Mouse (Mus musculus): ENCODE results near the gene Wwox. TPM values are rescaled to one million over a fixed set of nuclear protein-coding genes. Genes with fewer than 3 reads are reported as not detected.

Wwox gene
- total and polyA plus RNA-seq, 3 experiments, result 7.8 to 11.5 (median 9.1) TPM

DNA sequence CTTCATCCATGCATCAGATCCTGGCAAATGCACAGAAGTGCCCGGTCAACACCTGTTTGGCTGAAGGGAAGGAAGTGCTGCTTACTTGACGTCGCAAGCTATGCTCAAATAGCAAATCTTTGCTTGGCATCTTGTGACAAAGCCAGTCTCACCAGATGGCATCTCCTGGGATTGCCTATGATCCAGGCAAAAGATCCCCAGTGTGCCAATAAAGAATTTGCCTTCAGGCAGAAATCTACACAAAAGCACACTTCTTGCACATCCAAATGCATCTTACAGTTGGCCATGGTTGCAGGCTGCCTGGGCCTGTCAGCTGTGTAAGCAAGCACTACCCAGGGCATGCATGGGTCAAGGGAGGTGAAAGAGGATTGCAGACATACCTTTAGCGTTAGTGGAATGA lies 773.7 kb downstream of the Wwox start:
- Histone ChIP-seq H3K36me3 (replicated peaks in 1 of 2; ENCODE audit: control insufficient read depth in 1 of 2, insufficient read depth in 1 of 2, low read length in 1 of 2) (no peaks in the 10 kb centered on the region), H3K9ac (ENCODE audit: insufficient read depth, low read depth) (no peak overlapping the region), H3K4me1 (ENCODE audit: control insufficient read depth in 1 of 2, insufficient read depth in 2 of 2) (no peaks in the 10 kb centered on the region), H3K4me2 (ENCODE audit: insufficient read depth, low read depth, poor library complexity, severe bottlenecking) (no peak overlapping the region), H3K27me3 (replicated peaks) (peaks cover 21% of the 10 kb centered on the region), H3K27ac (ENCODE audit: insufficient read depth, low read depth) (no peak overlapping the region), H3K79me2 (replicated peaks; ENCODE audit: control insufficient read depth, extremely low read depth, insufficient read depth, poor library complexity, severe bottlenecking) (no peaks in the 10 kb centered on the region), H3K4me3 (replicated peaks in 1 of 3; ENCODE audit: low read depth in 2 of 3, low read length in 2 of 3, poor library complexity in 1 of 3) (no peak overlapping the region), H3K9me3 (replicated peaks; ENCODE audit: low read length) (no peaks in the 10 kb centered on the region)
- no peak for DNase-seq (ENCODE audit: extremely low read depth)
- in situ Hi-C loops (cut with MboI; ENCODE audit: low pct_ligation_motif_present, low pct_unique_long_range_greater_than_20kb, low sequenced_read_pairs) (no loop called here), dilution Hi-C loops (cut with MboI; ENCODE audit: extremely low pct_ligation_motif_present, extremely low pct_unique_long_range_greater_than_20kb, low sequenced_read_pairs) (no loop called here)
- no peak for TF ChIP-seq NRF1 (IDR thresholded peaks at IDR 0.05; ENCODE audit: low read depth, low read length)
- no peak for TF ChIP-seq SMC3 (IDR thresholded peaks at IDR 0.05; ENCODE audit: low read depth, low read length)
- no peak for TF ChIP-seq POLR2A (IDR thresholded peaks at IDR 0.05; ENCODE audit: low read depth, low read length)
- no peak for TF ChIP-seq MYC (IDR thresholded peaks at IDR 0.05; ENCODE audit: low read depth, low read length)
- no peak for TF ChIP-seq RAD21 (IDR thresholded peaks at IDR 0.05; ENCODE audit: low read depth, low read length)
- TF ChIP-seq KAT2A (IDR thresholded peaks at IDR 0.05; ENCODE audit: insufficient replicate concordance, low read length), result no peak
- TF ChIP-seq IRF4 (IDR thresholded peaks at IDR 0.05; ENCODE audit: low read depth, low read length), result no peak
- no peak for TF ChIP-seq SIN3A (IDR thresholded peaks at IDR 0.05; ENCODE audit: low read length)
- no peak for TF ChIP-seq USF1 (IDR thresholded peaks at IDR 0.05; ENCODE audit: low read depth, low read length)
- no peak for TF ChIP-seq E2F4 (IDR thresholded peaks at IDR 0.05; ENCODE audit: insufficient replicate concordance, low read depth, low read length)
- TF ChIP-seq ZC3H11A (IDR thresholded peaks at IDR 0.05; ENCODE audit: low read depth, low read length), result no peak
- TF ChIP-seq UBTF (IDR thresholded peaks at IDR 0.05; ENCODE audit: low read depth, low read length), result no peak

- TF ChIP-seq MEF2A (IDR thresholded peaks at IDR 0.05; ENCODE audit: borderline replicate concordance, low read depth, low read length) (no peak), E2F4 (IDR thresholded peaks at IDR 0.05; ENCODE audit: insufficient replicate concordance, low read depth, low read length) (no peak)
- peaks cover 15% of the 10 kb centered on the region for H3K27me3 ChIP-seq (replicated peaks)
- in situ Hi-C loops (cut with MboI; ENCODE audit: low pct_ligation_motif_present, low pct_unique_long_range_greater_than_20kb, low sequenced_read_pairs), result no loop called here
- no peak for DNase-seq (ENCODE audit: extremely low read depth)
- no peak overlapping the region for H3K4me3 ChIP-seq (replicated peaks in 1 of 3; ENCODE audit: low read depth in 2 of 3, low read length in 2 of 3, poor library complexity in 1 of 3)
- H3K36me3 ChIP-seq (replicated peaks in 1 of 2; ENCODE audit: control insufficient read depth in 1 of 2, insufficient read depth in 1 of 2, low read length in 1 of 2), result no peaks in the 10 kb centered on the region
- H3K79me2 ChIP-seq (replicated peaks; ENCODE audit: control insufficient read depth, extremely low read depth, insufficient read depth, poor library complexity, severe bottlenecking), result no peaks in the 10 kb centered on the region
- no peak overlapping the region for H3K9ac ChIP-seq (ENCODE audit: insufficient read depth, low read depth)
- no peak overlapping the region for H3K27ac ChIP-seq (ENCODE audit: insufficient read depth, low read depth)
- H3K4me1 ChIP-seq (ENCODE audit: control insufficient read depth in 1 of 2, insufficient read depth in 2 of 2), result no peaks in the 10 kb centered on the region
- dilution Hi-C loops (cut with MboI; ENCODE audit: extremely low pct_ligation_motif_present, extremely low pct_unique_long_range_greater_than_20kb, low sequenced_read_pairs), result no loop called here
- no peaks in the 10 kb centered on the region for H3K9me3 ChIP-seq (replicated peaks; ENCODE audit: low read length)
- no peak overlapping the region for H3K4me2 ChIP-seq (ENCODE audit: insufficient read depth, low read depth, poor library complexity, severe bottlenecking)
Measured at GRCm38 (mm10) chr8:115214870-115215269, 775.4 kb downstream of the Wwox start.

GRCm38 (mm10) chr8:115216801-115217200 lies 777.3 kb downstream of the Wwox start:
- dilution Hi-C loops (cut with MboI; ENCODE audit: extremely low pct_ligation_motif_present, extremely low pct_unique_long_range_greater_than_20kb, low sequenced_read_pairs), result no loop called here
- no peaks in the 10 kb centered on the region for H3K9me3 ChIP-seq (replicated peaks; ENCODE audit: low read length)
- no peak for TF ChIP-seq MAZ (IDR thresholded peaks at IDR 0.05; ENCODE audit: low read depth, low read length)
- TF ChIP-seq HCFC1 (IDR thresholded peaks at IDR 0.05; ENCODE audit: low read depth, low read length), result no peak
- no peak for TF ChIP-seq ETS1 (conservative IDR thresholded peaks at IDR 0.05; ENCODE audit: low read depth, low read length)
- no peak for TF ChIP-seq SIN3A (IDR thresholded peaks at IDR 0.05; ENCODE audit: low read length)
- no peak for TF ChIP-seq MAX (IDR thresholded peaks at IDR 0.05; ENCODE audit: low read length)
- no peak for TF ChIP-seq TBP (conservative IDR thresholded peaks at IDR 0.05; ENCODE audit: low read depth, low read length)
- TF ChIP-seq UBTF (IDR thresholded peaks at IDR 0.05; ENCODE audit: low read depth, low read length), result no peak
- no peak for TF ChIP-seq MYC (IDR thresholded peaks at IDR 0.05; ENCODE audit: low read depth, low read length)
- TF ChIP-seq E2F4 (IDR thresholded peaks at IDR 0.05; ENCODE audit: insufficient replicate concordance, low read depth, low read length), result no peak
- no peak for TF ChIP-seq POLR2A (IDR thresholded peaks at IDR 0.05; ENCODE audit: low read depth, low read length)
- TF ChIP-seq PAX5 (IDR thresholded peaks at IDR 0.05; ENCODE audit: low read length), result no peak
- TF ChIP-seq USF2 (conservative IDR thresholded peaks at IDR 0.05; ENCODE audit: low read depth, low read length), result no peak
- no peak for TF ChIP-seq ZMIZ1 (IDR thresholded peaks at IDR 0.05; ENCODE audit: low read depth, low read length)
- TF ChIP-seq ZC3H11A (IDR thresholded peaks at IDR 0.05; ENCODE audit: low read depth, low read length), result no peak
- no peak for TF ChIP-seq NELFE (IDR thresholded peaks at IDR 0.05; ENCODE audit: low read depth, low read length)
- no peak for TF ChIP-seq MAFK (IDR thresholded peaks at IDR 0.05; ENCODE audit: insufficient replicate concordance, low read length)
- no peak for TF ChIP-seq CTCF (conservative IDR thresholded peaks at IDR 0.05 in 1 of 2, IDR thresholded peaks at IDR 0.05 in 1 of 2; ENCODE audit: low read depth in 2 of 2, low read length in 2 of 2)
- no peak for TF ChIP-seq ELF1 (IDR thresholded peaks at IDR 0.05; ENCODE audit: low read depth, low read length)
- no peak overlapping the region for H3K4me2 ChIP-seq (ENCODE audit: insufficient read depth, low read depth, poor library complexity, severe bottlenecking)
- in situ Hi-C loops (cut with MboI; ENCODE audit: low pct_ligation_motif_present, low pct_unique_long_range_greater_than_20kb, low sequenced_read_pairs), result no loop called here
- no peaks in the 10 kb centered on the region for H3K36me3 ChIP-seq (replicated peaks in 1 of 2; ENCODE audit: control insufficient read depth in 1 of 2, insufficient read depth in 1 of 2, low read length in 1 of 2)
- H3K4me1 ChIP-seq (ENCODE audit: control insufficient read depth in 1 of 2, insufficient read depth in 2 of 2), result no peaks in the 10 kb centered on the region; a peak in 1 of 4 replicates
- no peak overlapping the region for H3K27ac ChIP-seq (ENCODE audit: insufficient read depth, low read depth)
- no peaks in the 10 kb centered on the region for H3K79me2 ChIP-seq (replicated peaks; ENCODE audit: control insufficient read depth, extremely low read depth, insufficient read depth, poor library complexity, severe bottlenecking)
- H3K9ac ChIP-seq (ENCODE audit: insufficient read depth, low read depth), result no peak overlapping the region
- DNase-seq (ENCODE audit: extremely low read depth), result no peak
- H3K27me3 ChIP-seq (replicated peaks), result peaks cover 8% of the 10 kb centered on the region
- no peak overlapping the region for H3K4me3 ChIP-seq (replicated peaks in 1 of 3; ENCODE audit: low read depth in 2 of 3, low read length in 2 of 3, poor library complexity in 1 of 3)
